Mouse (Mus musculus): ENCODE data around the gene Ifrd2.

DNA sequence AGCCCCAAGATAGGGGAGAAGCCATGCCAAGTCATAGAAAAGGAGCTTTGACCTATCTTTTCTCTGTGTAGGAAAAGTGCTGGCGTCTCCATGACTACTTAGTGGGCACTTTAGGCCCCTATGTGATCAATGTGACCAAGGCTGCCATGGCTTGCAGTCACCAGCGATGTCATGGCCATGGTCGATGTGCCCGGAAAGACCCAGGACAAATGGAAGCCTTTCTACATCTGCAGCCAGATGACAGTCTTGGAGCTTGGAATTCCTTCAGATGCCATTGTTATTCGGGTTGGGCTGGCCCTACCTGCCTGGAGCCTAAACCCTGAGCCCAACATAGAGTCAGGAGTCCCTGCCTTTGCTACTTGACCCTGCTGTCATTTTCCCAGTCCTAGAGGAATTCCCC lies 938 bp upstream of the Ifrd2 start:
- no peak for TF ChIP-seq CTCF (IDR thresholded peaks at IDR 0.05; ENCODE audit: control insufficient read depth, insufficient read depth, insufficient read length)
- TF ChIP-seq USF1 (IDR thresholded peaks at IDR 0.05; ENCODE audit: low read depth) = no peak
- no peak for TF ChIP-seq CEBPB (IDR thresholded peaks at IDR 0.05; ENCODE audit: low read depth)
- no peak for TF ChIP-seq FOSL1 (IDR thresholded peaks at IDR 0.05; ENCODE audit: insufficient read depth, low read length, poor library complexity, severe bottlenecking)
- no peak for TF ChIP-seq MYOD1 (IDR thresholded peaks at IDR 0.05; ENCODE audit: control insufficient read depth, insufficient read length, low read depth)
- TF ChIP-seq MAX (IDR thresholded peaks at IDR 0.05) = no peak
- no peak for TF ChIP-seq MYOG (IDR thresholded peaks at IDR 0.05; ENCODE audit: control insufficient read depth, extremely low read depth, insufficient read length)
